Mouse (Mus musculus) adrenal gland, postnatal 10 days (tissue): ENCODE results near the gene Ccnq. TPM values are rescaled to one million over a fixed set of nuclear protein-coding genes. Genes with fewer than 3 reads are reported as not detected.
"Not testable (repeated sequence)": the region's sequence is repeated elsewhere in the genome, so short reads cannot be mapped to it uniquely, and the experiment has no call there.

Source experiments
- DNase-seq: peaks from one replicate; pipeline ENCODE4 v3.0.0; 2021; ENCODE audit warnings: mixed read lengths
- total RNA-seq, 2 experiments: library from RNA; stranded (reverse); gene quantifications; 2 replicates each; pipeline ENCODE4 v1.2.3; 2021

Gene Ccnq
- total RNA-seq, 2 experiments from 2014 or later, result 29.1 to 33.7 TPM

DNA sequence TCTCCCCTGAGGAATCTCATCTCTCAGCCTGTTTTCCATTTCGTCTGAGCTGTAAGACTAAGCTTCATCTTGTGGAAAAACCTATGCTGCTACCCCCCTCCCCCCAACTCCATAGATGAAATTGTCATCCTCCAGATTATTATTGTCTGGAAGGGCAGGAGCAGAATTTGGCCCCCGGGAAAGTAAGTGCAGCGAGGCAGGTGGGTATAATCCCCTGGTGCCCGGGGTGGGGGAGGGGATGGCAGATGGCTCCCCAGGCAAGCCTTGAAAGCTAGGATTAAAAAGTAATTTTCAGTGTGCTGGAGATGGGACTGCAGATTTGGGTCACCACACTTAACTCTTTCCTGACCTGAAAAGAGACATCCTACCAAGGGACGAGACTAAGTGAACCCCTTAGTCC lies 10.7 kb upstream of the Ccnq start:
- DNase-seq, result no peak

DNA sequence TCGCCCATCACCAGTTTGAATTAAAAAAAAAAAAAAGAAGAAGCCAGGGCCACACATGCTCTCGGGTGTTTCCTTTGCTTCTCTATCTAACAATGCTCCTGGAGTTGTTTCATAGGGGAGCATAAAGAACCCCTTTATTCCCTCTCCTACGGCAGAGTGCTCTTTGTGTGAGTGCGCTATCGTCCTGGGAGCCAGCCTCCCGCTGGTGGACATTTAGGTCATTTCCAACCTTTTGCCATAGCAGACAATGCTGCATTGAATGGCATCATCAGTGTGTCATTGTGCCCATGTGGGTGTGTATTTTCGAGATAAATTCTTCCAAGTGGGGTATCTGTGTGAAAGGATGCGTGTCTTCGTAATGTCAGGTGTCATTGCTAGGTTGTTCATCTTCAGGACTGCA lies 9.6 kb upstream of the Ccnq start:
- no peak for DNase-seq

DNA sequence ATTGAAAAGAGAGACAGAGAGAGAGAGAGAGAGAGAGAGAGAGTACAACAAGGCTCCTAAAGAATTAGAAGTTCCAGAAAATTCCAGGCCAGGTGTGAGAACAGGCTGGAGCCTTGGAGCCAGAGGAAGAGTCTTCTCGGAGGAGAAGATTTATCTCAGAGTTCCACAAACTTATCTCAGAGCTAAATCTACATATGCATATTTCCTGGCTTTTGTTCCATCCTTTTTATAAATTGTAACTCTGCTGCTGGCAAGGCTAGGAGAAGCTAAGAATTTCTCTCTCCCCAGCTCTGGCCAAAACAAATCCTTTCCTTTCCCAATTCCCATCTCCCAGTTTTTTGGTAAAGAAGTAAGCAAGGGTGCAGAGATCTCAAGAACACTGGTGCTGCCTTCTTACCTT lies 3.8 kb upstream of the Ccnq start:
- no peak for DNase-seq

DNA sequence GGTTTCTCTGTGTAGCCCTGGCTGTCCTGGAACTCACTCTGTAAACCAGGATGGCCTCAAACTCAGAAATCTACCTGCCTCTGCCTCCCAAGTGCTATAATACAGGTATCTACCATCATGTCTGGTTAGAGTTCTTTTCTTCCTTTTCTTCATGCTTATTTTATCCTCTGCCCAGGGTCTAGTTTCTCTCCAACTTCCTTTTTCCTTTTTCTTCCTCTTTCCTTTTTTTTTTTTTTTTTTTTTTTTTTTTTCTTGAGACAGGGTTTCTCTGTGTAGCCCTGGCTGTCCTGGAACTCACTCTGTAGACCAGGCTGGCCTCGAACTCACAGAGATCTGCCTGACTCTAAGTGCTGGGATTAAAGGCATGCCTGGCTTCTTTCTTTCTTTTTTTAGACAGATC lies 2.6 kb upstream of the Ccnq start:
- not testable (repeated sequence) for DNase-seq

DNA sequence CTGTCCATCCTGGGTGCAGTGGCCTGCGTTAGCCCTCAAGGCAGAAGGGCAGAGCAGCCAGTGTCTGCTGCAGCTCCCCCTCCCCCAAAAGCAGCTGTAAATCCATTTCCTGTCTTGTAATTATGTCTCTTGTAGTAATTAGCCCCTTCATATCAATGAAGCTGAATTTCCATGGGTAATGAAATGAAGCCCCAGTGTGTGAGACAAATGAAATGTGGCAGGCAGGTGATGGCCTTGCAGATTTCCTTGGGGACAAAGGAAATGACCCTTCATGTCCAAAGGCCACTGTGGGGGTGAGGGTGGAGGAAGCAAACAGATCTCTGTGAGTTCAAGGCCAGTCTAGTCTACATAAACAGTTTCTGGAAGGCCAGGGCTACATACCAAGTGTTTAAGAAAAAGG lies 1.7 kb upstream of the Ccnq start:
- DNase-seq, result no peak

DNA sequence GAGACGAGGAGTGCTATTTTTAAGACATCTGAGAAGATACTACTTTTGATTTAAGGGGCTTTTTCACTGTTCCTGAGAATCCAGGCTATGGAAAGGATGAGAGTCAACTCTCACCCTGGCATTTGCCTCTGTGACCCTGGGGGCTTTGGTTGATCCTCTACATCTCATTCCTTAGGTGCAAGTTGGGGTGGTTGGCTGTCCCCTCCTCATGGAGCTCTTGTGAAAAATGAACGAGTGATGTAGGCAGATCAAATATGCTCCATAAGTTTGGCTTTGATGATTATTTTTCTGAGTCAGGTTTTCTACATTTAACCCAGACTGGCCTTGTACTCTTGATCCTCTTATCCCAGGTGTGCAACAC lies 294 bp upstream of the Ccnq start:
- DNase-seq, result no peak

DNA sequence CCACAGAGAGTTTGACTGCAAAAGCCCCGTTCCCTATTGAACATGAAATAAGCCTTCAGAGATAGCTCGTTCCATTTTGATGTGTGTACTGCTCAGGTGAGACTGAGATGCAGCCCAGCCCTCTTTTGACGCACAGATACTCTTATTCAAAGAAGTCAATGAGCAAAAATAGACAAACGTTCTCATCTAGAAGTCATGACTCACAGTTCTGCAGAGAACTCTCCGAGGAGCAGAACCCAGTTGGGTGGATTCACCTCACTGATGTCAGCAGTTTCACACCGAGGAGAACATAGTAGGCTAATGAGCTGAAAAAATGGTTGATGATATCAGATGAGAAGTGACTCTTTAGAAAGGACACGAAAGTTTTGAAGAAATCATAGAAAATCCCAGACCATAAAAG lies 5.3 kb downstream of the Ccnq start:
- DNase-seq, result no peak

DNA sequence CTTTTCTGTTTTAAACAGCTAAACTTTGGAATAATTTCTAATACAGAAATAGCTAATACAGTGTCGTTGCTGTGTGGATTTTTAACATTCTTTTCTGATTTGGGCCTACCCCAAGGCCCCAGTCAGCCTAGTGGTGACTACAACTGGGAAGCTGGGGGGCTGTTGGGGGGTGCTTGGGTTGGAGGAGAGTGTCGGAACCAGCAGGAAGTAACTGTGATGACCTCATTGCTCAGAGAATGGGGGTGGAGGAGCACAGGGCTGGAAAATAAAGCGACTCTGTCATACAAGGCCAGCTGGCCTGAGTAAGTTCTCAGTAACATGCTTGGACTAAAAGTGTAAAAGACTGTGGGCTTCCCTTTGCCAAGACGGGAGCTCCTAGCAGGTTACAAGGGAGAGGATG lies 6.1 kb downstream of the Ccnq start:
- DNase-seq, result peak; percentile 57

DNA sequence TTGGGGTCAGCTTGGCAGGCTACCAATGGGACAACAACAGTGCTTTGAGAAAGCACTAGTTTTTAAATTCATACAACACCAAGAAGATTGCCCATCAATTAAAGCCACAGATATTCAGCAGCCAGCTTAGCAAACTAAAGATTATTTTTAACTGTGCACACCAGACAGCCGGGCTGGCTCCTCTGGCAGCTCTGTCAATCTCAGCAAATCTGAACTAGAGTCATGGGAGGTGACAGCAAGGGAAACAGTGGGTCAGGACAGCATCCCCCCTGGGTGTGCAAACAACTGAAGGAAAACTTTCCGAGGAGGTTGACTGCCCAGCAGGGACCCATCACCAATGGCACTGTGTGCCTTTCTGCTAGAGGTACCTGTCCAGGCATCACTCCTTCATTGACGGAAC lies 9.1 kb downstream of the Ccnq start:
- DNase-seq, result no peak

DNA sequence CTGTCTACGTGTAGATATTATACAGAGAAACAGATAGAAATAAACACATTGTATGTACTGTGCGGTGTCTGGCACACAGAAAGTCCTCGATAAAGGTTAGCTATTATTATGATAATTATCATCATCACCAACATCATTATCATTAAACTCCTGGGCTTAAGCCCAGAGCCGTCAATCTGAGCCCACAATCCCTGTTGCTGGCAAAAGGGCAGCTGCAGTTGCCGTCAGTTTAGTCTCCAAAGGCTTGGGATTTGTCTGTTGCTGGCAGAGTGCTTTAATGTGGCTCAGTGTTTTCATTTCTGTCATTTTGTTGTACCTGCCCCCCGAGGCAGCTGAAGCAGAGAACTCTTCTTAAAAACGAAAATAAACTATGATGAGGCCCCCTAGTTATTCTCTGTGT lies 9.6 kb downstream of the Ccnq start:
- no peak for DNase-seq

DNA sequence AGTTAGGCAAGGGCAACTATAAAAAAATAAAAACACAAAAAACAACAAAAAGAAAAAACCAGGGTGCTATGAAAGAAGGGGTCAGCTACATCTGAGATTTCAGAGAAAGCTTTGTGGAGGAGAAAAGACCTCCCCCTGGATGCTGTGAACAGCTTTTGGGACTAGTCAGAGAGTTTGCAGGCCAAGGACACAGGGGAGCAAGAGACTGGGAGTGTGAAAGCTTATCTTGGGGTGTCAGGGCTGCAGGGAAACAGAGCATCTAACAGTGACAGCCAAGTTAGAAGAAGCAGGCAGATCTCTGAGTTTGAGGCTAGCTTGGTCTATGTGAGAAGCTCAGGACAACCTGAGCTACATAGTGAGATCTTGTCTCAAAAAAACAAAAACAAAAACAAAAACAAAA lies 12.2 kb downstream of the Ccnq start:
- no peak for DNase-seq

DNA sequence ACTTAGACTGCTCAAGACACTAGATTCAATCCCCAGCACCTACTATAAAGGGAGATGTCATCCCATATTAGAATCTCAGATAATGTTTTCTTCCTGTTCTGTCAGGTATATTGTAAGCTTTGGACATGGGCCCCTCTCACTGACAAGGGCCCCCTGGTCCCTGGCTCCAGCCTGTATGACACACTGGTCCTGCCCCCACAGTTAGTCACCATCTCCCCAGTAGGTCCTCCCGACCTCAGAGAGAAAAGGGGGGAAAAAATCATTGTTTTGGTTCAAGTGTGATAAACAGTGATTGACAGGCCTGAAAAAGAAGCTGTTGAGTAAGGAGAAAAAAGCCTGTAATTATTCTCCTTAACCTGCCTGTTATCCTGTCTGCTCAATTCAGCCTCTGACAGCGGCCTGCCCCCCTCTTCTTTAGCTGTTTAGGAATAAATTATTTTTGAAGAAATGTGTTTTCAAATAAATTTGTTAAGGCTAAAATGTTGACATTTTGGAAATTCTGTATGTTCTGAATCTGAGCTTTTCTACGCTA lies 14.6 kb downstream of the Ccnq start:
- no peak for DNase-seq

DNA sequence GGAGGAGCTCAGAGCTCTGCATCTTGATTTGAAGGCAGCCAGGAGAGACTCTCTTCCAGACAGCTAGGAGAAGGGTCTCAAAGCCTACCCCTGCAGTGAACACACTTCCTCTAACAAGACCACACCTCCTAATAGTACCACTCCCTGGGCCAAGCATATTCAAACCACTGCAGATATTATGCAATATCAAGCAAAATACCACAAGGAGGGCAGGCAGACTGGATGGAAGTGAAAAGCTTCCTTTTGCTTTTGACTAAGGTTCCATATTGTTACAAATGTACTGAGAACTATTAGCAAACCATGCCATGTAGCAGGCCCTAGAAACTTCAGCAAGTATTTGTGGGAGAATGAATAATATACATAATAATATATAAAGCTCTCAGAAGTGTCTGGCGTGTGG lies 16.4 kb downstream of the Ccnq start:
- DNase-seq, result no peak

DNA sequence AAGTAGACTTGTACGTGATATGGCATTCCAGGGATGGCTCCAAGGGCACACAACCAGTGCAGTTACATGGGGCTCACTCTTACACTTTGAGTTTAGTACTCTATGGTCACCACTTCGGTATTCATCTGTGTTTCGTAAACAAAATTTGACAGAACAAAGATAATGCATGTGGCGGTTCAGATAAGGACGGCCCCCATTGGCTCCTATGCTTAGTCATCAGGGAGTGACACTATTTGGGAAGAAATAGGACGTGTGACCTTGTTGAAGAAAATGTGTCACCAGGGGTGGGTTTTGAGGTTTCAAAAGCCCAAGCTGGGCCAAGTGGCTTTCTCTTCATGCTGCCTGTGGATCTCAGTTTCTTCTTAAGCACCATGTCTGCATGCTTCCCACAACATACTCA lies 18.9 kb downstream of the Ccnq start:
- DNase-seq, result no peak

DNA sequence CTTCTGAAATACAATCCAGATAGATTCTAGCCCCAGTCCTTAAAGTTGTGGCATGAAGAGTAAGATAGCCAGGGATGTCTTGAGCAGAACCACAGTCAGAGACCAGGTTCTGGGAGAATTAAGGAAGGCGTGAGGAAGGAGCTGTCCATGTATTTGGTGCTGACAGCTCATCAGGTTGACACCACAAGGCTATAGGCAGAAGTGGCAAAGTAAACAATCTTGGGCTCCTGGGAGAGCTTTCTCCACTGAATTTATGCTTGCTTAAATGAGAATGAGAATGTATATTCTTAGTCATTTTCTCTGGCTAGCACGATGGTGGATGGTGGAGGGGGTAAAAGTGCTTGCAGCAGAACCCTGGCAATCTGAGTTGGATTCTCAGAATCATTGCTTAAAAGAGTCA lies 20.6 kb downstream of the Ccnq start:
- no peak for DNase-seq

DNA sequence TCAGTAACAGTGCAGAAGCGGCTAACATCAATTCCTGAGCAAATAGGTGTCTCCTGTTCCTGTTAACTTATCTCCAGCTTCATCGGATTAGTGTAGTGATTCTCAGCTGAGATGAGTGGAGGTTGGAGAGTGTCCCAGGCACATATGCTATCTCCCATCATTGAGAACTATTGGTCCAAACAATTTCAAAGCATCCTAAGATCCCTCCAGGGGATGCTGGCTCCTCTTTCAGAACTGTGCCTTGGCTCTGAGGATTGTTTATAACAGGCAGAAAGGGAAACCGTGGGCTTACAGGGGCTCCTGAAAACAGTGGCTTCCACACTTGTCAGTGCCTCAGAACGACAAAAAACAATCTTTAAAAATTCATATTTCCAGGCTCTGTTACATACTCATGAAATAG lies 23.5 kb downstream of the Ccnq start:
- no peak for DNase-seq

DNA sequence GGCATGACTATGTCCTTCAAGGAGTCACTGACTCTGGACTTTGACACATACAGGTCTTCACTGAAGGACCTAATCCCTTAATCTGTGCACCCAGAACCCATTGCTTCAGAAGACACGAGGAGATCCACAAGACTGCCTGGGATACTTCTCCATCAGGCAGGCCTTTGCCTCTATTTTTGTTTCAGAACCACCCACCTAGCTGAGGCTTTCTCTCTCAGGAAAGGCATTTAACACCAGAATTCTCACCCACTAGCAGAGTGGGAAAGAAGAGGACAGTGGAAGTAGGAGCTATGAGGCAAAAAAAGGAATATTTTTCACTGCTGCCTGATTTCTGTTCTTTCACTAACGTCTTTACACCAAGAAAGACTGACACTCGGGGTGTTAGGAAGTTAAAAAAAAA lies 25.2 kb downstream of the Ccnq start:
- DNase-seq, result no peak

DNA sequence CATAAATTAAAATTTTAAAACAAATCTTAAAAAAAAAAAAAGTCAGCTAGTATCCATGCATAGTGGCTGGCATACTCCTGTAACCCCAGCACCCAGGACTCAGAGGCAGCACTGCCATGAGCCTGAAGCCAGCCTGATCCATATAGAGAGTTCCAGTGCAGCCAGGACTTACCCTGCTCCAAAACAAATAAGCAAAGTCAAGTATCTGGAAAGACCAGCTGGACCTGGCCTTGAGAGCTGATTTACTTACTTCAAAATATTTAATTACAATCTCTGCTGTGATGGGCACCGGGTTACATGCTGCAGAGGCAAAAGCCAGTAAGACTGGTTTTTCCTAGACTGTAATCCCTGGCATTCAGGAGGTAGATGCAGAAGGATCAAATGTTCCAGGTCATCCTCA lies 26.7 kb downstream of the Ccnq start:
- no peak for DNase-seq

DNA sequence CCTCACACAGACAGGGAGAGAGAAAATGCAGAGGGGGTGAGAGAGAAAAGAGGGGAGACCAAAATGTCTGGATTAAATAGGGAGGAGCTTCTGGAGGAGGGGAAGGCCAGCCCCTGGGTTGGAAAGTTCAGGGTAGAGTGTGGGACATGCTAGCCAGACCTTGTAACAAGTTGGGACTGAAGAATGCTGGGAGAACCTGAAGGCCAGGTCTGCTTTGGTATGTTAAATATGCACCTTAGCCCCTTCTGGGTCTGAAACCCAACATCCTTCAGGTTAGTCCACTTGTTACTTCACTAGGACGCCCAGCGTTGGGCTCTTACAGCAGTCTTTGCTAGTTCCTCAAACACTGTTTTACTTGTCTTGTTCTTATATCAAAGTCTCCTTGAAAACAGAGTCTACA lies 30.1 kb downstream of the Ccnq start:
- DNase-seq, result no peak

DNA sequence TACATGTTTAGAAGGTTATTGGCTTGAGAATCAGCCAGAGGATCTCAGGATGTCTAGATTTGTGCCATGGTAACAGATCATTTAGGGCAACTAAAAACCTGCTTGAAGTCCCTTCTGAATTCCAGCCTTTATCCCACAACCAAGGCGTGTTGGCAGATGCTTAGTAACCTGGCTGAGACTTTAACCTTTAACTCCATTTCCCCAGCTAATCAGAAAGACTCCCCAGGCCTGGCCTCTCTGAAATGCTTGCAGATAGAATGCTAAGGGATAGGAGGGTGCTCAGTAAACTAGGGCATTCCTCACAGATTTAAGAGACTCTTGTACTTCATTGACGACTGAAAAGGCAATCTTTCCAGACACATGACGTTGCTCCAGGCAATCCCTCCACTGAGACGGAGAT lies 33.9 kb downstream of the Ccnq start:
- no peak for DNase-seq

DNA sequence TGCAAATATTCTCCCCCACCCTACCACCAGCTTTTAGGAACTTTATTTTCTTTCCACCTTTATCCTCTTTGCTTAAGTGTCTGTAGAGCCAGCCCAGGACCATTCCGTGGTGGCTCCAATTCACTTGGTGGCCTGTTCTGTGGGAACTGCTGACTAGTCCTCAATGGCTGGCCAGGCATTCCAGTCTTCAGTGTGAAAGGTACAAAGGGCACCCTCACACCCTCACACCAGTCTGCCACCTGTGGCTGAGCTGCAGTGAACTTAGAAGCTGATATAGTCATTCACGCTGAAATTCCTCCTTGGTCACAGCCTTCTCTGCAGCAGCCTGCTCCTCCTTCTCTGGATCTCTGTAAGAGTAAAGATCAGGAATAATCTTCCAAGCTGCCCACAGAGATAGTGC lies 42.9 kb downstream of the Ccnq start:
- no peak for DNase-seq

DNA sequence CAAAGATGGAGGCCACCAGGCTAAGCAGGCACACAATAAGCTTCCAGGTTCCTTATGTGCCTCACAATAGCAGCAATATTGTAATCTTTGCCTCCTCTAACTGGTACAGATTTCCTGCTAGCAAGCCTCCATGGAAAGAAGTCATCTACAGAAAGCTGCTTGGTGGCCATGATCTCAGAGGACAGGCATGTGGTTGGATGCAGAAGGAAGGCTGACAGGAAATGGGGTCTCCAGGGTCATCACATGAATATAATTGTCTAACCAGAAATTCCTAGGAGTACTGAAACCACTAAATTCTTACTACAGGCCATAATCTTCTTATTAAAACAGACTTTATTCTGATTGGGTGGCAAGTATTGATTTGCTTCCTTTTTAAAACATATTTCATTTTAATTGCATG lies 45.5 kb downstream of the Ccnq start:
- DNase-seq, result no peak

DNA sequence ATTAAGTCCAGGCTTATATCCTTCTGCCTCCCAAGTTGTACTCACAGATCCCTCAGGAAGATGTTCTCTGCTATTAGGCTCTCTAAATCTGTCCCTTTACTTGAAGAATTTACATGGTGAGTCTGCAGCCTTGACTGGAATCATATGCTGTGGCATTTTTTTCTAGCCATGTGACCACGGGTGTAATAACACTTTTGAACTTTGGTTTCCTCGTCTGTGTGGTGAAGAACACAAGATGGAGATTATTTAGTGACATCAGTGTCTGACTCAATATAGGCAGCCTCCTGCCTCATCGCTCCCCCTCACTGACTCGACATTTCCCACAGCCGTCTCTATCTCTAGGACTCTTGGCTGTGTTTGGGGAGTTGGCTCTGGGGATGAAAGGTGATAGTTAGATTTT lies 48.4 kb downstream of the Ccnq start:
- no peak for DNase-seq

DNA sequence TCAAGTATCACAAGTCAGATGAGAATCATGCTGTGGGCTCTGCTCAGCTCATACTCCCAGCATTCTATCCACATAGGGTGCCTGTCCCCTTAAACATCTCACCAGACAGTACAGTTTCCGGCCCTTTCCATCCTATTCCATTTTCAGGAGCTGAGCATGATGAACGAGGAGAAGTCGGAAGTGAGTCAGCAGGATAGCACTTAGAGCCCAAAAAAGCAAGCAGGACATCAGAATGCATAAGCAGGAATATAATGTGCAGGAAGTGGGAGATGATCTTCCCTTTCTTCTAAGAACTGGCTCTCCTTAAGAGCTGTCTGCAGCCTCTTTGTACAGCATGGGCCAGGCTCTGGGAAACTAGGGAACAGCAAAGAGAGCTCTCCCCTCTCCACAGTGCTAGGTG lies 49.2 kb downstream of the Ccnq start:
- DNase-seq, result no peak
